Mouse (Mus musculus) ES-CJ7 (cell line): ENCODE data around the gene Ptbp3.

Experiments used
- DNase-seq: peaks from one replicate; pipeline ENCODE4 v3.0.0; 2011; ENCODE audit warnings: low read depth, low spot score

Gene Ptbp3

GRCm38 (mm10) chr4:59555177-59555576, 6.0 kb upstream of the Ptbp3 start:
- no peak for DNase-seq

- DNase-seq = no peak
Observed at GRCm38 (mm10) chr4:59553576-59553975, 4.4 kb upstream of the Ptbp3 start.

GRCm38 (mm10) chr4:59552835-59553234, 3.7 kb upstream of the Ptbp3 start:
- no peak for DNase-seq

- DNase-seq = no peak
Observed at GRCm38 (mm10) chr4:59551901-59552300, 2.7 kb upstream of the Ptbp3 start.

GRCm38 (mm10) chr4:59549977-59550560, 905 bp upstream of the Ptbp3 start:
- DNase-seq = no peak

- DNase-seq = peak; percentile 61
Observed at GRCm38 (mm10) chr4:59548560-59549174, 497 bp downstream of the Ptbp3 start.

GRCm38 (mm10) chr4:59548011-59548559, 1.1 kb downstream of the Ptbp3 start:
- no peak for DNase-seq

- no peak for DNase-seq
Observed at GRCm38 (mm10) chr4:59547136-59547889, 1.9 kb downstream of the Ptbp3 start.

- DNase-seq = no peak
Observed at GRCm38 (mm10) chr4:59546285-59547071, 2.7 kb downstream of the Ptbp3 start.

- no peak for DNase-seq
Observed at GRCm38 (mm10) chr4:59544654-59545053, 4.5 kb downstream of the Ptbp3 start.

- DNase-seq = peak; percentile 42
Observed at GRCm38 (mm10) chr4:59543006-59543405, 6.2 kb downstream of the Ptbp3 start.

- peak; percentile 36 for DNase-seq
Observed at GRCm38 (mm10) chr4:59536281-59536680, 12.9 kb downstream of the Ptbp3 start.

GRCm38 (mm10) chr4:59535624-59536023, 13.5 kb downstream of the Ptbp3 start:
- DNase-seq = no peak

- DNase-seq = no peak
Observed at GRCm38 (mm10) chr4:59533268-59533667, 15.9 kb downstream of the Ptbp3 start.

- no peak for DNase-seq
Observed at GRCm38 (mm10) chr4:59531172-59531571, 18.0 kb downstream of the Ptbp3 start.

GRCm38 (mm10) chr4:59527470-59527869, 21.7 kb downstream of the Ptbp3 start:
- DNase-seq = no peak

GRCm38 (mm10) chr4:59526728-59527127, 22.4 kb downstream of the Ptbp3 start:
- DNase-seq = no peak

GRCm38 (mm10) chr4:59524875-59525274, 24.3 kb downstream of the Ptbp3 start:
- DNase-seq = no peak

- DNase-seq = no peak
Observed at GRCm38 (mm10) chr4:59510321-59510720, 38.8 kb downstream of the Ptbp3 start.

- no peak for DNase-seq
Observed at GRCm38 (mm10) chr4:59509558-59509957, 39.6 kb downstream of the Ptbp3 start.

- no peak for DNase-seq
Observed at GRCm38 (mm10) chr4:59507766-59508165, 41.4 kb downstream of the Ptbp3 start.

- DNase-seq = no peak
Observed at GRCm38 (mm10) chr4:59506704-59507103, 42.5 kb downstream of the Ptbp3 start.
